Mouse (Mus musculus): ENCODE results near the gene Ltbp1. TPM values are rescaled to one million over a fixed set of nuclear protein-coding genes. Genes with fewer than 3 reads are reported as not detected.

The Ltbp1 gene
- total RNA-seq, 2 experiments from 2014 or later: 6.2 to 6.5 TPM

GRCm38 (mm10) chr17:74995266-74995665, 10.1 kb upstream of the Ltbp1 start:
- intact Hi-C loops (cut with DNase I): no loop called here
- no peak for DNase-seq (ENCODE audit: extremely low spot score in 1 of 2, low spot score in 2 of 2)

- no peak for DNase-seq (ENCODE audit: extremely low spot score in 1 of 2, low spot score in 2 of 2)
- intact Hi-C loops (cut with DNase I): loop anchor here (10.0 kb wide), 1 partner anchor 265 kb away; no protein-coding TSS in a partner anchor
Observed at GRCm38 (mm10) chr17:75000066-75000465, 5.3 kb upstream of the Ltbp1 start.

GRCm38 (mm10) chr17:75004820-75005219, 548 bp upstream of the Ltbp1 start:
- peak; percentile 70 to 84 for DNase-seq (ENCODE audit: extremely low spot score in 1 of 2, low spot score in 2 of 2)
- intact Hi-C loops (cut with DNase I): loop anchor here (1.0 to 10.0 kb wide), 3 partner anchors 72 to 270 kb away; no protein-coding TSS in a partner anchor

- peak in 1 of 2 experiments; percentile 48 for DNase-seq (ENCODE audit: extremely low spot score in 1 of 2, low spot score in 2 of 2)
- intact Hi-C loops (cut with DNase I): loop anchor here (5.0 to 10.0 kb wide), 2 partner anchors 71 to 271 kb away; no protein-coding TSS in a partner anchor
Observed at GRCm38 (mm10) chr17:75005685-75006680, 615 bp downstream of the Ltbp1 start.

GRCm38 (mm10) chr17:75010955-75011354, 5.6 kb downstream of the Ltbp1 start:
- intact Hi-C loops (cut with DNase I): loop anchor here (10.0 kb wide), 1 partner anchor 534 kb away; no protein-coding TSS in a partner anchor
- DNase-seq (ENCODE audit: extremely low spot score in 1 of 2, low spot score in 2 of 2): no peak

GRCm38 (mm10) chr17:75013211-75013610, 7.8 kb downstream of the Ltbp1 start:
- no peak for DNase-seq (ENCODE audit: extremely low spot score in 1 of 2, low spot score in 2 of 2)
- intact Hi-C loops (cut with DNase I): loop anchor here (10.0 kb wide), 1 partner anchor 532 kb away; no protein-coding TSS in a partner anchor

- intact Hi-C loops (cut with DNase I): loop anchor here (10.0 kb wide), 1 partner anchor 531 kb away; no protein-coding TSS in a partner anchor
- DNase-seq (ENCODE audit: extremely low spot score in 1 of 2, low spot score in 2 of 2): peak in 1 of 2 experiments; percentile 26
Observed at GRCm38 (mm10) chr17:75013868-75014267, 8.5 kb downstream of the Ltbp1 start.

GRCm38 (mm10) chr17:75014601-75015356, 9.4 kb downstream of the Ltbp1 start:
- DNase-seq (ENCODE audit: extremely low spot score in 1 of 2, low spot score in 2 of 2): no peak
- intact Hi-C loops (cut with DNase I): loop anchor here (10.0 kb wide), 1 partner anchor 530 kb away; no protein-coding TSS in a partner anchor

GRCm38 (mm10) chr17:75015546-75015945, 10.2 kb downstream of the Ltbp1 start:
- no peak for DNase-seq (ENCODE audit: extremely low spot score in 1 of 2, low spot score in 2 of 2)
- intact Hi-C loops (cut with DNase I): loop anchor here (10.0 kb wide), 1 partner anchor 529 kb away; no protein-coding TSS in a partner anchor

- intact Hi-C loops (cut with DNase I): loop anchor here (10.0 kb wide), 1 partner anchor 527 kb away; no protein-coding TSS in a partner anchor
Observed at GRCm38 (mm10) chr17:75017423-75017822, 12.1 kb downstream of the Ltbp1 start.

GRCm38 (mm10) chr17:75018142-75018541, 12.8 kb downstream of the Ltbp1 start:
- intact Hi-C loops (cut with DNase I): loop anchor here (10.0 kb wide), 1 partner anchor 527 kb away; no protein-coding TSS in a partner anchor

More at GRCm38 (mm10) chr17:75017423-75017822, 12.1 kb downstream of the Ltbp1 start:
- peak in 1 of 2 experiments; percentile 43 for DNase-seq (ENCODE audit: extremely low spot score in 1 of 2, low spot score in 2 of 2)

GRCm38 (mm10) chr17:75020026-75020425, 14.7 kb downstream of the Ltbp1 start:
- intact Hi-C loops (cut with DNase I): no loop called here
- no peak for DNase-seq (ENCODE audit: extremely low spot score in 1 of 2, low spot score in 2 of 2)

More at GRCm38 (mm10) chr17:75018142-75018541, 12.8 kb downstream of the Ltbp1 start:
- DNase-seq (ENCODE audit: extremely low spot score in 1 of 2, low spot score in 2 of 2): no peak

- intact Hi-C loops (cut with DNase I): no loop called here
- no peak for DNase-seq (ENCODE audit: extremely low spot score in 1 of 2, low spot score in 2 of 2)
Observed at GRCm38 (mm10) chr17:75020619-75021018, 15.3 kb downstream of the Ltbp1 start.

- intact Hi-C loops (cut with DNase I): no loop called here
- DNase-seq (ENCODE audit: extremely low spot score in 1 of 2, low spot score in 2 of 2): peak in 1 of 2 experiments; percentile 41
Observed at GRCm38 (mm10) chr17:75027358-75028131, 22.2 kb downstream of the Ltbp1 start.

GRCm38 (mm10) chr17:75033356-75033755, 28.0 kb downstream of the Ltbp1 start:
- no peak for DNase-seq (ENCODE audit: extremely low spot score in 1 of 2, low spot score in 2 of 2)
- intact Hi-C loops (cut with DNase I): no loop called here

- no peak for DNase-seq (ENCODE audit: extremely low spot score in 1 of 2, low spot score in 2 of 2)
- intact Hi-C loops (cut with DNase I): no loop called here
Observed at GRCm38 (mm10) chr17:75033872-75034615, 28.7 kb downstream of the Ltbp1 start.

- intact Hi-C loops (cut with DNase I): no loop called here
- DNase-seq (ENCODE audit: extremely low spot score in 1 of 2, low spot score in 2 of 2): no peak
Observed at GRCm38 (mm10) chr17:75036881-75037280, 31.5 kb downstream of the Ltbp1 start.

All from left cerebral cortex, postnatal 10 days (tissue).